25 mouse cellular contexts compared by ENCODE assay signal in the genomic region with DNA sequence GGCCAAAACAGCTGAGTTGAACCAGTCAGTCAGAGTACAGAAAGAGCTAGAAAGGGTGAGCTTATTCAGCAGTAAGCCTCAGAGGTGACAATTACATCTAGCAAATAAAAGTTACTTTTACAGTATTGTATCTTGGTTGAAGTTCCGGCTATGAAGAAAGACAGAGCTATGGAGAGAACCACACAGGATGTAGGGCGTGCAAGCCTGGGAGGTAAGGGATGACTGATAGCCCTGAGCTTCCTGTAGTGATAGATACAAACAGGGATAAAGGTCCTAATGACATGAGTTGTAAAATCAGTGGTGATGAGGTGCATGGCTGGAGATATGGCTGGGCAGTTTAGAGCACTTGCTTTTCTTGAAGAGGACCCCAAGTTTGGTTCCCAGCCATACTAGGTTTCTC. TPM values are rescaled to one million over a fixed set of nuclear protein-coding genes. Genes with fewer than 3 reads are reported as not detected.
DNase-seq lines count a peak whose midpoint lies in the region; ATAC-seq and TF ChIP-seq lines count a peak whose summit lies in the region.
"Had no signal": no experiment of that assay in that cellular context is flagged by ENCODE, and none has a peak within 500 bp of the region (broad histone marks: within the 10 kb centered on the region; RNA-seq: fewer than 3 reads in every experiment).

No protein-coding gene starts in this region.

- no peak for TF ChIP-seq POLR2A in small intestine, adult 2 months (IDR thresholded peaks at IDR 0.05; ENCODE audit: low read depth, low read length)

- no peaks in the 10 kb centered on the region for H3K27me3 ChIP-seq in midbrain, embryonic 11.5 days (ENCODE audit: control insufficient read depth, insufficient read depth, low read length)
- no peaks in the 10 kb centered on the region for H3K27me3 ChIP-seq in midbrain, embryonic 15.5 days (replicated peaks)
- no peaks in the 10 kb centered on the region for H3K27me3 ChIP-seq in intestine, embryonic 15.5 days (replicated peaks)
- H3K27me3 ChIP-seq in small intestine, adult 2 months (ENCODE audit: control insufficient read depth, insufficient read depth, low read length), result no peaks in the 10 kb centered on the region
- H3K27me3 ChIP-seq: embryonic facial prominence, embryonic 12.5 days; embryonic facial prominence, embryonic 15.5 days; hindbrain, embryonic 13.5 days had no signal

- H3K4me1 ChIP-seq in midbrain, embryonic 11.5 days (ENCODE audit: control insufficient read depth, insufficient read depth, low read length), result no peaks in the 10 kb centered on the region
- H3K4me1 ChIP-seq in midbrain, embryonic 15.5 days, result no peaks in the 10 kb centered on the region
- peaks cover 12% of the 10 kb centered on the region for H3K4me1 ChIP-seq in intestine, embryonic 15.5 days (replicated peaks)
- peaks cover 8% of the 10 kb centered on the region; the same call in 1 of the 2 replicates for H3K4me1 ChIP-seq in small intestine, adult 2 months (ENCODE audit: control insufficient read depth, insufficient read depth, insufficient read length, low read length)
- H3K4me1 ChIP-seq: embryonic facial prominence, embryonic 12.5 days; hindbrain, embryonic 13.5 days had no signal

- ATAC-seq in midbrain, embryonic 11.5 days (ENCODE audit: low FRiP score), result no peak
- no peak for ATAC-seq in midbrain, embryonic 15.5 days (replicated peaks)
- ATAC-seq in intestine, embryonic 15.5 days, result no peak
- ATAC-seq: forebrain, embryonic 14.5 days; forebrain, postnatal 0 days; hindbrain, embryonic 16.5 days; Patski had no signal

- WGBS in midbrain, embryonic 11.5 days, result 88% methylated on average over 2 of the region's 2 CpGs
- WGBS in midbrain, embryonic 15.5 days, result 93% methylated on average over 2 of the region's 2 CpGs
- 83% methylated on average over 2 of the region's 2 CpGs for WGBS in intestine, embryonic 15.5 days
- WGBS in small intestine, adult 2 months, result 65% methylated on average over 2 of the region's 2 CpGs

- peak; percentile 65 for DNase-seq in midbrain, embryonic 11.5 days (ENCODE audit: low spot score, missing footprints)
- no peak for DNase-seq in embryo, embryonic 10.5 days (ENCODE audit: low spot score)
- no peak for DNase-seq in kidney, adult 11 months
- DNase-seq: adrenal gland, postnatal 10 days; adrenal gland, postnatal 36 days; B cell, adult 2 months; cerebellum, adult 18-20 months; cerebellum, adult 9-10 months; cerebellum, postnatal 14 days; forebrain, postnatal 0 days; gastrocnemius, adult 2 months; gastrocnemius, postnatal 14 days; heart, adult 11 months had no signal

- H3K4me2 ChIP-seq in midbrain, embryonic 11.5 days, result no peak overlapping the region
- no peak overlapping the region for H3K4me2 ChIP-seq in midbrain, embryonic 15.5 days
- no peak overlapping the region for H3K4me2 ChIP-seq in intestine, embryonic 15.5 days (replicated peaks)
- H3K4me2 ChIP-seq: embryonic facial prominence, embryonic 12.5 days; embryonic facial prominence, embryonic 15.5 days; heart, embryonic 11.5 days; hindbrain, embryonic 13.5 days had no signal

- no peaks in the 10 kb centered on the region for H3K36me3 ChIP-seq in midbrain, embryonic 11.5 days (ENCODE audit: control insufficient read depth, insufficient read depth, low read length)
- no peaks in the 10 kb centered on the region for H3K36me3 ChIP-seq in midbrain, embryonic 15.5 days (replicated peaks)
- no peaks in the 10 kb centered on the region for H3K36me3 ChIP-seq in intestine, embryonic 15.5 days
- H3K36me3 ChIP-seq in small intestine, adult 2 months (ENCODE audit: control insufficient read depth, insufficient read depth, low read length), result no peaks in the 10 kb centered on the region
- H3K36me3 ChIP-seq: embryonic facial prominence, embryonic 12.5 days; embryonic facial prominence, embryonic 15.5 days; G1E; hindbrain, embryonic 10.5 days; hindbrain, embryonic 13.5 days had no signal

- H3K9me3 ChIP-seq in midbrain, embryonic 11.5 days (ENCODE audit: control insufficient read depth, low read length), result no peaks in the 10 kb centered on the region
- H3K9me3 ChIP-seq in midbrain, embryonic 15.5 days, result no peaks in the 10 kb centered on the region
- H3K9me3 ChIP-seq in intestine, embryonic 15.5 days, result no peaks in the 10 kb centered on the region
- H3K9me3 ChIP-seq: embryonic facial prominence, embryonic 12.5 days; embryonic facial prominence, embryonic 15.5 days; G1E; hindbrain, embryonic 10.5 days; hindbrain, embryonic 13.5 days had no signal

- H3K9ac ChIP-seq in midbrain, embryonic 11.5 days (ENCODE audit: low read length), result no peak overlapping the region
- no peak overlapping the region for H3K9ac ChIP-seq in midbrain, embryonic 15.5 days
- no peak overlapping the region for H3K9ac ChIP-seq in intestine, embryonic 15.5 days
- H3K9ac ChIP-seq: embryonic facial prominence, embryonic 12.5 days; embryonic facial prominence, embryonic 15.5 days; forebrain, postnatal 0 days; hindbrain, embryonic 13.5 days had no signal

- H3K27ac ChIP-seq in midbrain, embryonic 11.5 days (ENCODE audit: low read depth, low read length), result no peak overlapping the region
- H3K27ac ChIP-seq in midbrain, embryonic 15.5 days, result no peak overlapping the region
- H3K27ac ChIP-seq in intestine, embryonic 15.5 days, result peak overlapping the region; percentile 64
- peak overlapping the region; percentile 21; the same call in 1 of the 2 replicates for H3K27ac ChIP-seq in small intestine, adult 2 months (ENCODE audit: insufficient read depth, low read depth, low read length)
- H3K27ac ChIP-seq: embryonic facial prominence, embryonic 12.5 days; embryonic facial prominence, embryonic 15.5 days; gastrocnemius, adult 2 months; hindbrain, embryonic 10.5 days; hindbrain, embryonic 13.5 days had no signal

- H3K4me3 ChIP-seq in midbrain, embryonic 11.5 days (ENCODE audit: low read depth, low read length), result no peak overlapping the region
- H3K4me3 ChIP-seq in midbrain, embryonic 15.5 days, result no peak overlapping the region
- no peak overlapping the region for H3K4me3 ChIP-seq in intestine, embryonic 15.5 days (replicated peaks)
- H3K4me3 ChIP-seq in small intestine, adult 2 months (ENCODE audit: low read depth, low read length), result no peak overlapping the region
- H3K4me3 ChIP-seq: embryonic facial prominence, embryonic 12.5 days; embryonic facial prominence, embryonic 15.5 days; gastrocnemius, adult 2 months; hindbrain, embryonic 10.5 days; hindbrain, embryonic 13.5 days had no signal

- no peak for TF ChIP-seq CTCF in small intestine, adult 2 months (IDR thresholded peaks at IDR 0.05; ENCODE audit: extremely low read depth, insufficient read length, insufficient replicate concordance, low read depth, low read length)

RNA-seq across cellular contexts. Expression of gene Anxa11, which starts 15.1 kb away (rescaled TPM):
- polyA plus RNA-seq in midbrain, embryonic 11.5 days (2014; fragmentation: Nextera tagmentation; extraction: Ambion mirVana), result 3.0 and 4.0 TPM in 2 replicates
- polyA plus RNA-seq in midbrain, embryonic 15.5 days (2015; fragmentation: Nextera tagmentation; extraction: Ambion mirVana), result 2.5 and 2.6 TPM in 2 replicates
- polyA plus RNA-seq in intestine, embryonic 15.5 days (2015; fragmentation: Nextera tagmentation; extraction: Ambion mirVana), result 71.5 and 72.2 TPM in 2 replicates
- 71.5 and 153 TPM in 2 replicates for polyA plus RNA-seq in small intestine, adult 2 months (2012; rRNA removed)

RNA-seq across cellular contexts. Expression of gene Zcchc24, which starts 58.0 kb away (rescaled TPM):
- 10.1 and 11.4 TPM in 2 replicates for polyA plus RNA-seq in midbrain, embryonic 11.5 days (2014; fragmentation: Nextera tagmentation; extraction: Ambion mirVana)
- polyA plus RNA-seq in midbrain, embryonic 15.5 days (2015; fragmentation: Nextera tagmentation; extraction: Ambion mirVana), result 12.3 and 14.2 TPM in 2 replicates
- polyA plus RNA-seq in intestine, embryonic 15.5 days (2015; fragmentation: Nextera tagmentation; extraction: Ambion mirVana), result 20.6 and 21.0 TPM in 2 replicates
- 9.0 and 10.1 TPM in 2 replicates for polyA plus RNA-seq in small intestine, adult 2 months (2012; rRNA removed)
- polyA plus RNA-seq: G1E had no signal

Comparison
In these comparisons a context has a peak if more than half of its experiments do, and no peak if none do; other contexts are left out.
1. H3K27ac ChIP-seq: peak in intestine, embryonic 15.5 days (single experiment) and small intestine, adult 2 months (single experiment); none in midbrain, embryonic 11.5 days (single experiment) and midbrain, embryonic 15.5 days (single experiment).
2. RNA of gene Anxa11, which starts 15.1 kb away (polyA plus RNA-seq): 71.5 to 153 TPM in small intestine, adult 2 months and 71.5 to 72.2 TPM in intestine, embryonic 15.5 days; 3.0 to 4.0 TPM in midbrain, embryonic 11.5 days and 2.5 to 2.6 TPM in midbrain, embryonic 15.5 days; every median in the first group is over 10 times any median in the second.